Mouse (Mus musculus) embryo, embryonic 11 days (tissue): ENCODE measurements around the gene Tmem98.

Experiments used
- DNase-seq: peaks from one replicate; pipeline ENCODE4 v3.0.0-alpha.2; 2015

Gene Tmem98

DNA sequence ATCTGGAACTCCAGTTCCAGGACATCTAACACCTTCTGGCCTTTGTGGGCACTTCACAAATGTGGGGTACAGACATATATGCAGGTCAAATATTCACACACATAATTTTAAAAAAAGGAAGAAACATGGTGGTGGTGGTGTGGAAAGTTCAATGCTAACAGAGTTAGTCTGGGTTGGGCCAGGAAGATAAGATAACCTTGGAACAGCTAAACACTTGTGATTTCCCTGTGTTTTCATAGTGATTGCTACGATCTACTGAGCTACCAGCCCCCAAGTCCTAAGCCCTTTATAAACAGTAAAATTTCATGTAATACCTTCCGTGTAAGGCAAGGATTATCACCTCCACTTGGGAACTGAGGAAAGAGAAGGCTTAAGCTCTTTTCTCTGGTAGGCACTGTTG, 46.9 kb downstream of the Tmem98 start:
- DNase-seq = no peak

DNA sequence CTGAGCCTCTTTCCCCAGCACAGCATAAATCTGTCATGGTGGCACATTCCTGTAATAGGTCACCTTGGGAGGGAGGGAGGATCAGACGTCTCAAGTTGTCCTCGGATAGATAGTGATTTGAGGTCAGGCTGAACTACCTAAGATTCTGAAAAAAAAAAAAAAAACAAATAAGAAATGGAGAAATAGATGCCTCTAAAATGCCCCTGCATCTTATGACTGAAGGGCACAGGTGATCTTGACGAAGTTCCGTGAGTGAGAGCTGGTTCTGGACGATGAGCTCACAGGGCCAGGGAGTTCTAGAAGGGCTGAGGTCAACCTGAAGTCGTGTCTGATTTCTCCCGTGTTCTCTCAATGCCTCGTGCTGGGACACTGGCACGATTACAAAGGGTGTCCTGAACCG, 48.1 kb downstream of the Tmem98 start, which contains the start of gene Spaca3:
Spaca3 (plus strand) TSS at position 301 of the 400 bp plus-strand sequence.
- no peak for DNase-seq

DNA sequence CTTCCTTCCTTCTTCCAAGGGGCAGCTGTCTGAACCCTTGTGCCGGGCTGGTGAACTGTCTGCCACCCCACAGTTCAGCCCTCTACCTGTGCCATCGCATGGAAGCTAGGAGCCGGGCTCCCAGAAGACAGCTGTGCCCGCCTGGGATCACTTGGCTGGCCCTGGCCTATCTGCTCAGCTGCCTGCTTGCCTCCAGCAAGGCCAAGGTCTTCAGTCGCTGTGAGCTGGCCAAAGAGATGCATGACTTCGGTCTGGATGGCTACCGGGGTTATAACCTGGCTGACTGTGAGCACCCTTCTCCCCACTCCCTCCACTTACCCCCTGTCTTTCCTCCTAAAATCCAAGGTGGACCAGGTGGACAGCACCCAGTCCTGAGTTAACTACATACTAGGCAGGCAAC, 53.0 kb downstream of the Tmem98 start:
- no peak for DNase-seq

DNA sequence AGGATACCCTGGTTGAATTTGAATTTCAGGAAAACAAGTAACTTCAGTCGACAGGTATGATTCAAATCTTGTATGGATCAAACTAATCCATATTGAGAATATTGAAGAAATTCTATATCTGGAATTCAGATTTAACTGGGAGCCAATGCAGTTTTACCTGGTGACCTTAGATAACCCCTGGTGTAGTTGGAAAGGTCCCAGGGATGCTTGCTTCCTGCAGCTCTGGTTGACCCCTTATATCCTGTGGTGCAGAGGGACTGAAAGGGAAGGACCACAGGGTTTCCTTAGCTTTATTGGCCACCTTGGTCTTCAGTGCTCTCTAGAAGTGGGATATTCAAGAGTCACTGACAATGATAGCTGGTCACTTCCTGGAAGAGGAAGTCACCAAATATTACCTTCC, 58.1 kb downstream of the Tmem98 start:
- DNase-seq = no peak
